Mouse (Mus musculus) retina, embryonic 14.5 days (tissue): ENCODE data around the gene Fam49a.
A peak's percentile ranks its signal among the peaks of the same experiment; 100 is the strongest.
"Not testable (repeated sequence)": the region's sequence is repeated elsewhere in the genome, so short reads cannot be mapped to it uniquely, and the experiment has no call there.

ENCODE experiments used
- DNase-seq: peaks from one replicate; pipeline ENCODE4 v3.0.0-alpha.2; 2015; ENCODE audit warnings: low spot score

The Fam49a gene

GRCm38 (mm10) chr12:12261987-12262971 is at the start of gene Fam49a:
Gene Fam49a (plus strand): TSS chr12:12262139.
- DNase-seq = peak; percentile 79

GRCm38 (mm10) chr12:12213536-12213935 is 48.4 kb upstream of the Fam49a start:
- no peak for DNase-seq

- no peak for DNase-seq
These were observed 43.0 kb upstream of the Fam49a start for GRCm38 (mm10) chr12:12218947-12219346.

GRCm38 (mm10) chr12:12220755-12221496 is 41.0 kb upstream of the Fam49a start:
- DNase-seq = no peak

GRCm38 (mm10) chr12:12222585-12223290 is 39.2 kb upstream of the Fam49a start:
- DNase-seq = no peak

- DNase-seq = no peak
These were observed 38.6 kb upstream of the Fam49a start for GRCm38 (mm10) chr12:12223336-12223735.

GRCm38 (mm10) chr12:12225706-12226105 is 36.2 kb upstream of the Fam49a start:
- DNase-seq = no peak

- DNase-seq = no peak
These were observed 34.3 kb upstream of the Fam49a start for GRCm38 (mm10) chr12:12227594-12227993.

- DNase-seq = no peak
These were observed 31.8 kb upstream of the Fam49a start for GRCm38 (mm10) chr12:12230031-12230557.

GRCm38 (mm10) chr12:12232097-12232496 is 29.8 kb upstream of the Fam49a start:
- no peak for DNase-seq

- DNase-seq = no peak
These were observed 25.0 kb upstream of the Fam49a start for GRCm38 (mm10) chr12:12236978-12237377.

- DNase-seq = no peak
These were observed 22.4 kb upstream of the Fam49a start for GRCm38 (mm10) chr12:12239502-12239901.

- DNase-seq = no peak
These were observed 18.8 kb upstream of the Fam49a start for GRCm38 (mm10) chr12:12243148-12243547.

GRCm38 (mm10) chr12:12247023-12247422 is 14.9 kb upstream of the Fam49a start:
- not testable (repeated sequence) for DNase-seq

GRCm38 (mm10) chr12:12249521-12249920 is 12.4 kb upstream of the Fam49a start:
- no peak for DNase-seq

- no peak for DNase-seq
These were observed 8.4 kb upstream of the Fam49a start for GRCm38 (mm10) chr12:12253526-12253925.

- DNase-seq = no peak
These were observed 7.8 kb upstream of the Fam49a start for GRCm38 (mm10) chr12:12254139-12254538.

- DNase-seq = no peak
These were observed 669 bp upstream of the Fam49a start for GRCm38 (mm10) chr12:12260979-12261960.

GRCm38 (mm10) chr12:12263371-12263791 is 1.4 kb downstream of the Fam49a start:
- DNase-seq = peak; percentile 56

- no peak for DNase-seq
These were observed 2.2 kb downstream of the Fam49a start for GRCm38 (mm10) chr12:12264151-12264550.

- no peak for DNase-seq
These were observed 4.6 kb downstream of the Fam49a start for GRCm38 (mm10) chr12:12266552-12266951.
